Mouse (Mus musculus): ENCODE measurements around the gene Sptbn1.

DNA sequence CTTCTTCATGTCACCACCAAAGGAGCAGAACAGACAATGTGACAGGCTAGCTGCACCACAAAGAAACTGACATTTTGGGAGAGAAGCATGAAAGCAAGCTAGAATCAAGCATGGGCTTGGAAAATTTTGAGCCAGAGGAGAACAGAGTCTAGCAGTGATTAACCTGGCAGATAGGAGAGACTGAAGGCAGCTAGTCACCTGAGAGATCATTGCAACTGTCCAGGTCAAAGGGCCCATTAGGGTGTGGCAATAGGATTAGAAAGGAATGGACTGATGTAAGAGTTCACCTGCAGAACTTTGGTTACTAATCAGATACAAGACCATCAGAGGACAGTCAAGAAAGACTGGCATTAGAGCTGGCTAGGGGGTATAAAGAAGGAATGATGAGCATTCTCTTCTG is 67.6 kb downstream of the Sptbn1 start:
- TF ChIP-seq POLR2A (IDR thresholded peaks at IDR 0.05; ENCODE audit: low read depth, low read length) (no peak), CTCF (IDR thresholded peaks at IDR 0.05; ENCODE audit: extremely low read depth, insufficient read depth, insufficient read length, insufficient replicate concordance) (no peak)

All from spleen, adult 2 months (tissue).